Mouse (Mus musculus): ENCODE data around the gene Hes7.

The Hes7 gene

DNA sequence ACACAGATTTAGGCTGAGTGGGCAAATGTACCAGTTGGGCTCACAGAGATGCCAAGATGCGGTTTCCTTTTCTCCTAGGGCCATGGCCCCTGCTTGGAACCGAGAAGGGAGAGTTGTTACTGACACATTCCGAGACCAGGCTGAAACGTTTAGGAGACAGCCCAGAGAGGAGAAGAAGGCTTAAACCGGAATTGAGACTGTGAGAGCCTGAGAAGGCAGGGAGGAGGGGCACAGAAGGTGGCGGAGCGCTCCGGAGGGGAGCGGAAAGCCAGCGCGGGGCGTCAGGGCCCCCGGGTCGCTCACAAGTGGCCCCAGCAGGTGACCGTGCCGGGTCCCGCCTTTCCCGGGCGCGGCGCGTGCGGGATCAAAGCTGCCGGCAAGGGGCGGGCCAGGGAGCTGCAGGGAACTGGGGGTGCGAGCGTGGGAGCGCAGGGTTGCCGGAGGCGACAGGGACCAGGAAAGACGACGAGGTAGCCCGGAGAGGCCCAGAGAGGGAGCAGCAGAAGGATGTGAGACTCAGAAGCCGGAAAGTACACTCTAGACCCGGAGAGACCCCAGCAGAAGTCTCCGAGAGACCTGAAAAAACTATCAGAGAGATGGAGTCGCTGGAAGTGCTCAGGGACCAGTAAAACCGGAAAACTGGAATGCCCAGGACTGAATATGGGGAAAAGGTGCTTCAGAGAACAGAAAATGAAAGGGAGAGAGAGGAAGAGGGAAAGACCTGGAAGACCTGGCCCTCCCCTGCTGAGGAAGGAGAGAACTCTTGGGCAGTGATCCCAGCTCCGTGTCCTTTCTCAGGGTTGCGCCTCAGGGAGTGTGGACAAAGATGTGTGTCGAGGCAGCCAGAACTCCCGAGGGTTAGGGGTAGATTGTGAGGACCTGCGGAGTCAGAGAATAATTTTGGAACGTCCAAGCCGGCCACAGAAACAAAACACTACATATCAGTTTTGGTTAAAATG is 2.2 kb upstream of the Hes7 start:
- peak; percentile 74 for DNase-seq (ENCODE audit: low read depth, low spot score)

DNA sequence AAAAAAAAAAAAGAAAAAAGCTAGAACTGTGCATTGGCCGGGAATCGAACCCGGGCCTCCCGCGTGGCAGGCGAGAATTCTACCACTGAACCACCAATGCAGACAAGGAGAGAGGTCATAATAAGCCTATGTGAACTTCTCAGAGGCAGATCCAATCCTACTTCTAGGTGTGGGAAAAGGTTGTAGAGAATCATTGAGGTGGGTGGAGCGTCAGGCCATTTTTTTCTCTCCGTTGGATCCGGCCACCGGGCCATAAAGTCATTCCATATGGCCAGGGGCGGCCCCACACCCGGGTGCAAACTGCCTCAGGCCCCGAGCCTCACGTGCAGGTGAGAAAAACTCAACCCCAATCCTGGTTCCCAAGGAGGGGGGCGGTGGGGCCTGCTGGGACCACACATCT is 1.4 kb upstream of the Hes7 start:
- DNase-seq (ENCODE audit: low read depth, low spot score): peak; percentile 85

DNA sequence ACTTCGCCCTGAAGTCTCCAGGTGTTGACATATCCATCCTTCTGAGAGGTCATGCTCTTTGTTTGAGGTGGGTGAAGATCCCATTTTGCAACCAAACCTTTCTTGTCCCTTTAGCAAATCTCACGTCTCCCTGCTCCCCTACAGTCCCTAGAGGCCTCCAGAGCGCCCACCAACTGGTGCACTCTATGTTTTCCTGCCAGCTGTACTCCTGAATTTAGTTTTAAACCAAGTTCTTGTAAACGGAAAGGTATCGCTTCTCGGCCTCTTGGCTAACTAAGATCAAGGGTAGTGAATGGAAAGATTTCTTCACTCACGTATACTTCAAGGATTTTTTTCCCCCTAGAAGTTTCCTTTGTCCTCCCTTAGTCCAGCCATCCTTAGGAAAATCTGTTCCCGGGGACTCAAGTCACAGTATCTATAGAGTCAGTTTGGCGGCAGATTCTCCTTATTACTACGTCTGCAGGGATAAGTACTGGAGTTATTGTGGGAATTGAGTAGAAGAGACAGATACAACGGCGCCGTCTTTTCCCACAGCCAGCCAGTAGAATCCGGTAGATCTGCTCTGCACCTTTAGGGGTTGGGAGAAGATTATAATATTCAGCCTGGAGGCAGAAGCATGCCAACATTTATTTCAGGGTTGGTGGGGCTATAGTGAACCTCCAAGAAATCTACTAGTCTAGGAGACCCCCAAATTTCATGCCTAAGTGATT is 603 bp upstream of the Hes7 start:
- DNase-seq (ENCODE audit: low read depth, low spot score): no peak

DNA sequence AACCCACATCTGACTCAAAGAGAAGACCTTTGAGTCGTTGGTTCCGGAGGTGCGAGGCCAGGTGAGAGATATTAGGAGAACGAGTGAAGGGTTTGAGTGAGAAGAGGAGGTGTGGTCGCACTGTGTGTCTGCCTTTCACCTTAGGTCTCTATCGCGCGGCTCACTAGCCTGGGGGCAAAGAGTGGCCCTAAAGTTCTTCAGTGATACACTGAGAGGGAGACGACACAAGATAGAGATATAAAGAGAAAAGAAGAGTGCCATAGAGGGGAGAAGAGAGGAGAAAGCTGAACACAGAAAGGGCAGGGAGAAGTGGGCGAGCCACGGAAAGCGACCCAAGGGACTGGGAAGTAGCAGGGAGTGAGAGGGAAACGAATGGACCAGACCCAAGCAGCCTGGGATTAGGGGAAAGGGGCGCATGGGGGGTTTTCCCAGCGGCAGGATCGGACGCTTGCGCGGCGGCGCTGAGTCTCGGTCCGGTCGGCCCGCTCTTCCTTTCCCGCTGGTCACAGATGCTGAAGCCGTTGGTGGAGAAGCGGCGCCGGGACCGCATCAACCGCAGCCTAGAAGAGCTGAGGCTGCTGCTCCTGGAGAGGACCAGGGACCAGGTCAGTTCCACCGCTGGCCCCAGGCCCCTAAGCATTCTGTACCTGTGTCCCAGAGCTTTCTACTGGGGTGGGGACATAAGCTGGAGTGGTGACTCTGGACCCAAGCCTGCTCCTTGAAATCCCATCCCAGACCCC is 967 bp downstream of the Hes7 start:
- DNase-seq (ENCODE audit: low read depth, low spot score): peak; percentile 50

DNA sequence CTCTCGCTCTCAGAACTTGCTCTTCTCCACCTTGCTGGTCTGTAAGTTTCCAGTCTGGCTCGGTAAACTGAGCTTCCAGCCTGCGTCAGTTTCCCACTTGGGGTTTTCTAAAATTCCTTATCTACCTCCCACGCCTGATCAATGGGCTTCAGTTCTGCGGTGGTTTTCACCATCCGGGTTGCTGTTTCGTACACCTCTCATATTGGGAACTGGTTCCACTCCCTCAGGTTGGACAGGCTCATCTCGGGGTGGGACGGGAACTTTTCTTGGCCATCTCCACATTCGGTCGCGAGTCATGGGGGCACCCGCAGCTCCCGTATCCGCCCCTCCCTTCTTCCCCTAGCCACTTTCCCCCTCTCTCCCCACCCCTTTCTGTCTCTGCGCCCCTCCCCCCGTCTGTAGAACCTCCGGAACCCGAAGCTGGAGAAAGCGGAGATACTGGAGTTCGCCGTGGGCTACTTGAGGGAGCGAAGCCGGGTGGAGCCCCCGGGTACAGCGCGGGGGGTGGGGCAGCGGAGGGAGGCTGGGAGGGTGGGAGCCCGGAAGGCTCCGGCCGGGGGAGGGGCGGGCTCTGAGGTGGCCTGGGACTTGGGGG is 1.6 kb downstream of the Hes7 start:
- DNase-seq (ENCODE audit: low read depth, low spot score): peak; percentile 64

DNA sequence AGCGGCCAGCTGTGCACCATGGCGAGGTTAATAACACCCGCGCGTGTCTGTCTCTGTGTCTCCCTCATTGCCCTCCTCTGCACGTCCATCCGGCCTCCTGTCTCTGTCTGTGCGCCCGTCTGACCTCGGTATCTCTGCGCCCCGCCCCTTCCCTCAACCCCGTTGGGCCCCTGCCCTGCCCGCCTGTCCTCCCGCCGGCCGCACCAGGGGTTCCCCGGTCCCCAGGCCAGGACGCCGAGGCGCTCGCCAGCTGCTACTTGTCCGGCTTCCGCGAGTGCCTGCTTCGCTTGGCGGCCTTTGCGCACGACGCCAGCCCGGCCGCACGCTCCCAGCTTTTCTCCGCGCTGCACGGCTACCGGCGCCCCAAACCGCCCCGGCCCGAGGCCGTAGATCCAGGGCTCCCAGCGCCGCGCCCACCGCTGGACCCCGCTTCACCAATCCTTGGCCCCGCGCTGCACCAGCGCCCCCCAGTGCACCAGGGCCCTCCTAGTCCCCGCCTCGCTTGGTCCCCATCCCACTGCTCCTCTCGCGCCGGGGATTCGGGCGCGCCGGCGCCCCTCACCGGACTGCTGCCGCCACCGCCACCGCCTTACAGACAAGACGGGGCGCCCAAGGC is 2.2 kb downstream of the Hes7 start, which contains the start of gene 9130213A22Rik:
9130213A22Rik (minus strand) TSS at position 254 of the 616 bp plus-strand sequence.
- DNase-seq (ENCODE audit: low read depth, low spot score): peak; percentile 78

DNA sequence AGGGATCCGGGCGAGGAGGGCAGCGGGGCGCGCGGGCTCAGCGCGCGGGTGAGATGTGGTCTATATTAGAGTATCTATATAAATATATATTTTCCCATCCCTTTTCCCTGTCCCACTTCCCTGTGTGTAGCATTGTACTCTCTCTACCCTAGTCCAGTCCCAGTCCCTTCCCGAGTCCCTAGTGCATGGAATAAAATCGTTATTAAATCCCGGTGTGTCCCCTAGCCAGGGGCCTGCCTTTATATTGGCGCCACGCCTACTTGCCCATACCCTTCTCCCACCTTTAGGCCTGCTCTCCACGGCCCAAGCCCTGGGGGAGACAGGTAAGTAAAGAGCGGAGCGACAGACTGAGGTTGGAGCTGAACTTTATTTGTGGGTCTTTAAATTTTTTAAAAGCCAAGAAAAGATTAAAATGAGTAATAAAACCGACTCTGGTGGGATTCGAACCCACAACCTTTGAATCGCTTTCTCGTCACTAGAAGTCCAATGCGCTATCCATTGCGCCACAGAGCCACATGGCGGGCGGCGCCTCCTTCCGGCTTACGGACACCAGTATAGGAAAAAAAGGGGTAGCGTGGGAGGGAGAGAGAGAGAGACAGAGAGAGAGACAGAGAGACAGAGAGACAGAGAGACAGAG is 3.0 kb downstream of the Hes7 start:
- peak; percentile 91 for DNase-seq (ENCODE audit: low read depth, low spot score)

DNA sequence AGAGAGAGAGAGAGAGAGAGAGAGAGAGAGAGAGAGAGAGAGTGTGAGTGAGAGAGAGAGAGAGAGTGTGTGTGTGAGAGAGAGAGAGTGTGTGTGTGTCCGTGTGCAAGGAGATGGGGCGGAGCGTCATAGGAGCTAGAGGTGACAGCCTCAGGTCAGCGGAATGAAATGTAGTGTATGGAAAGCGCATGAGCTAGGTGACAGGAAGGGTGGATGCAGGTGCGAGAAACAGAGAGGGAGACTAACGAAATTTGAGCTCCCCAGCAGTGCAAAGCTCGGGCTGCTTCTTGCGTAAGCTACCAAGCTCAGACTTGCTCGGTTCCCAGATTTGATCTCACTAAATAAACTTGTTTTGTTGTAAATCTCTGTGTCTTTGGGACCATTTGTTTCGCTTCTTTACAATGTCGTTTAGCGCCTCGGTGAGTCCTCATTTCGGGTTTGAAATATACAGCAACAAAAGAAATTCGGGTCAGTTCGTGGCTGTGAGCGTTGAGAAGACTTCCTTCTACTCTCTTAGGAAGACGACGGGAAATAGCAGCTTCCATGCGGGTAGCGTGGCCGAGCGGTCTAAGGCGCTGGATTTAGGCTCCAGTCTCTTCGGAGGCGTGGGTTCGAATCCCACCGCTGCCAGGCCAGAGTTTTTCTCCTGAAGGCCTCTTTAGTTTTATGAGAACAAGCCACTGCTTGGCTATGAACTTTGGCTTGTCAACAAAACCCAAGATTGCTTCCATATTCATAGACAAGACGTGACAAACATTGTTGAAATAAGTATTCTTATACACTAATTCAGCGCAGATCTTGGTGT is 3.7 kb downstream of the Hes7 start:
- DNase-seq (ENCODE audit: low read depth, low spot score): peak; percentile 92

DNA sequence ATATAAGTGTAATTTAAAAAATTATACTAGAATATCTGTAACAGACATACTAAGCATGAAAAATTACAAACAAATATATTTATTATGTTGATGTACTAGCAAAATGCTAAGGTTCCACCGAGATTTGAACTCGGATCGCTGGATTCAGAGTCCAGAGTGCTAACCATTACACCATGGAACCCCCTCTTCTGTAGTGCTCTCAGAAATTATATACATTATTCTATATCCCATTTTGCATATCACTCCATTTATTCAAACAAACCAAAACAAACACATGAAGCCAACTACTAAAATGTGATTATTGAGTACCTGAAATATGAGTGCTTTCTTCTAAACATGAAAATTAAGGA is 4.3 kb downstream of the Hes7 start:
- peak; percentile 88 for DNase-seq (ENCODE audit: low read depth, low spot score)

DNA sequence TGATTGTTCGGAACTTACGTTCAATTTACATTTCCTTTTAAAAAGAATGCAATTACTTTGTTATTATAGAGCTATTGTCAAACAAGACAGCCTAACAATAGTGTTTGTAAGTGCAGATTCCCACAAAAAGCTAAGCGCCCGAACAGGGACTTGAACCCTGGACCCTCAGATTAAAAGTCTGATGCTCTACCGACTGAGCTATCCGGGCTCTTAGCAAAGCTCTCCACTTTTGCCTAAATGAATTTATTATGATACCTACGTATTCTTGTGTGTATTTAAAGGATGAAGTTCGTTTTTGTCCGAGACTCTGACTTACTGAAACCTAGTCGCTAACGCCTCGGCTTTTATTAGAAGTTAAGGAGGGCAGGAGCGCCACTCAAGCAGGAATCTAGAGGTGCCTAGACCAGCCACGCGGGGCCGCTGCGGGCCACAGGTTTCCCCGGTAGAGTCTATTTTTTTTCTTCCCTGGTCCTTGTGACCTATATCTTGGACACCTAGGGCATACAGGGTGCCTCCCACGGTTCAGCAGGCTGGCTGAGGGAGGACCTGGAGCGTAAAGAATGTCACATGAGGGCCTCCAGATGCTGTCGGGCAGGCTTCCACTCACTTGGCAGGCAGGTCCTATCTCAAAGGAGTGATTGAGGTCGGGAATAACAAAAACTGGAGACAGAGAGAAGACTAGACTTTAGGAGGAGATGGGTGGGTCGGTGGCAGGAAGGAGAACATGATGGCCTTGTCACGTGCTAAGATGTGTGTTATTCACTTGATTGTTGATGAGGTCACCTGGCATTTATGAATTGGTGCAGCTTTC is 5.0 kb downstream of the Hes7 start:
- peak; percentile 91 for DNase-seq (ENCODE audit: low read depth, low spot score)

DNA sequence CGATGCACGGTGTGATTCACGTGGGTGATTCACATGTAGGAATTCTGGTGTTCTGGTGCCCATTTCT is 5.5 kb downstream of the Hes7 start, which contains the start of gene Aloxe3:
Aloxe3 (plus strand) TSS at position 45 of the 67 bp plus-strand sequence.
- no peak for DNase-seq (ENCODE audit: low read depth, low spot score)

DNA sequence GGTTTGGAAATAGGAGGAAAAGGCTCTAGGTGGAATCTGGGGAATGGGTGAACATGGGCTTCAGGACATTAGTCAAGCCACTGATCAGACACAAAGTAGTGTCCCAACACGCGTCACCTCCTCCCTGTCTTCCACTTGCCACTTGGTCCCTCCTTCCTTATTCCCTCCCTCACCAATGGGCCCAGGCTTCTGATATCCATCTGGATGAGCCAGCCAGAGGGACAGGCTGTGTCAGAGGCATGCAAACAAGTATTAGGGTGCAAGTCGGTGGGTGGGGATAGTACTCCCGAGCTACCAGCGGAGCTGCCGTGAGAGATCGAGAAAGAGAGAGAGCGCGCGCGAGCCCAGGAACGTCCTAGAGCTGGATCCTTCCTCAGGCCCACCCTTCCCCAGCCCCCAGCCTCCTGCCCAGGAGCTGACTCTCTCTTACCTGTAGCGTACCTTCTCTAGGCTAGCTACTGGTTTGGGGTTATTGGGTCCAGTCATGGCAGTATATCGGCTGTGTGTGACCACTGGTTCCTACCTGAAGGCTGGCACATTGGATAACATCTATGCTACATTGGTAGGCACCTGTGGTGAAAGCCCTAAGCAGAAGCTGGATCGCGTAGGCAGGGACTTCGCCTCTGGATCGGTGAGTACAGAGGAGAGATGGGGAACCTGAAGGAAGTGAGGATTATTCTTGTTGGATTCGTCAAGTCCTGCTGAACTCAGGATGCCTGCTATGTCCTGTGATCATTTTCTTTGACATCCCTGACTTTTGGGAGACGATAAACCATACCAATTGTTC is 5.9 kb downstream of the Hes7 start:
- DNase-seq (ENCODE audit: low read depth, low spot score): peak; percentile 45

DNA sequence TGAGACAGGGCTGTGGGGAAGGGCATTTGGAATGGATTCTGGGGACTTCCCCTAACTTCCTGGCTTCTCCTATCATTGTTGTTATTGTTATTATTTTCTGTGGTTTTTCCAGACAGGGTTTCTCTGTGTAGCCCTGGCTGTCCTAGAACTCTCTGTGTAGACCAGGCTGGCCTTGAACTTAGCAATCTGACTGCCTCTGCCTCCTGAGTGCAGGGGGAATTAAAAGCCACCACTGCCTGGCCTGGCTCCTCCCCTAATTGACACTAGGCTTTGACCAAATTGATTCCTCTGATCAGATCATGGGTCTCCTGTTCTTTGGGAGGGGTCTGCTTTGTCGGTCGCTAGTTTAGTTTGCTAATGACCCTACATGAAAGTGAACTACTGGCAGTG is 6.5 kb downstream of the Hes7 start:
- no peak for DNase-seq (ENCODE audit: low read depth, low spot score)

DNA sequence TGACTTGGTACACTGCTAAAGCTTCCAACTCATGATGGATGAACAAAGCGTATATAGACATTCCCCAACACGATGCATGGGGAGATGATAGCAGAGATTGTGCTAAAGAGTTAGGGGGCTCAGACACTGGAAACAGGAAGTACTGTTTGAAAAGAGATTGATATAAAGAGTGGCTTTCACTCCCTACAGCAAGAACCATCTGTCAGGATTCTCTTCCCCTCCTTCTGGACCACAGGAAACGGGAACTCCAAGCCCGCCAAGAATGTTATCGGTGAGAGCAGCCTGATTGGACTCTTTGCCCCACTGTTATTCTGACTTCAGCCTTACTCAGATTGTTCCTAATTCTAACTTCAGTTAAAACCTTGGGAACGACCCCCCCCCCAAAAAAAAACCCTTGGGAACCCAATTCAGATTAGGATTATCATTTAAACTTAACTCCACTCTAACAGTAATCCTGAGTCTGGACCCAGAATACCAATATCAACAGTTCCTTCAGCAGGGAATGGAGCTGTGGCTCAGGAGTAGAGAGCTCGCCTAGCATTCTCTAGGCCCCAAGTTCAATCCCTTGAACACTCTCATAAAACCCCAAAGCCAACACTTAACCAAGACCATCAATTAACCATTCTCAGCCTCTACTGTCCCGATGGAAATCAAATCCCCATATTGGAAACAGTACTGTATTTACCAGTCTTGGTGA is 8.4 kb downstream of the Hes7 start:
- DNase-seq (ENCODE audit: low read depth, low spot score): no peak

DNA sequence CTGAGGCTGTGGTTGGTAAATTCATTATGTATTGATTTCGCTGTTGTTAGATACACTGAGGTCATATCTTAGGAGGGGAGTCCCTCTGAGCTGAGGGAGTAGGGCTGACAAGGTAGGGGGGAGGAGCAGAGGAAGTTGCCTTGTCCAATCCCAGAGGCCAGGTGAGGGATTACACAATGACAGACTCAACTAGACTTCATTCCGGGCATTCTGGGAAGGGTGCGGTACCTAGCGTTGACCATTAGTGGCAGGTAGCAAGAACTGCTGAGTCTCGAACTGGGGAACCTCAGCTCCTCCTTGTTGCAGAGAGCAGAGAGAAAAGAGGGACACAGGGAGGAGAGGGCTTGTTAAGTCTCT is 13.3 kb downstream of the Hes7 start:
- DNase-seq (ENCODE audit: low read depth, low spot score): peak; percentile 36

DNA sequence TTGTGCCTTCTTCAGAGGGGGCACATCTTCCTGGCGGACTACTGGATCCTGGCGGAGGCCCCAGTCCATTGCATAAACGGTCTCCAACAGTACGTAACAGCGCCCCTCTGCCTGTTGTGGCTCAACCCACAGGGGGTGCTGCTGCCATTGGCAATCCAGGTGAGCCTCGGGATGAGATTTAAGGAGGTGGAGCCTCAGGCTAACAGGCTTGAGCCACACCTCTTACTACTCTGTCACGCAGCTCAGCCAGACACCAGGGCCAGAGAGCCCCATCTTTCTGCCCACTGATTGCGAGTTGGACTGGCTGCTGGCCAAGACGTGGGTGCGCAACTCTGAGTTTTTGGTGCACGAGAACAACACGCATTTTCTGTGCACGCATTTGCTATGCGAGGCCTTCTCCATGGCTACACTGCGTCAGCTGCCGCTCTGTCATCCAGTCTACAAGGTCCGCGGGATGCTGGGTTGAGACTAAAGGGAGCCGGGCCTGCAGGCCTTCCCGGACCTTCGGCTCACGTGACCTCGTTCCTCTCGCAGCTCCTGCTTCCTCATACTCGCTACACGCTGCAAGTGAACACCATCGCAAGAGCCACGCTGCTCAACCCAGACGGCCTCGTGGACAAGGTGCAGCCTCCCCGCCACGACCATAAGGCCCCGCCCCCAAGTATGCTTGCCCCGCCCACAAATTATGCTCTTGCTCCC is 13.9 kb downstream of the Hes7 start:
- DNase-seq (ENCODE audit: low read depth, low spot score): peak; percentile 58

DNA sequence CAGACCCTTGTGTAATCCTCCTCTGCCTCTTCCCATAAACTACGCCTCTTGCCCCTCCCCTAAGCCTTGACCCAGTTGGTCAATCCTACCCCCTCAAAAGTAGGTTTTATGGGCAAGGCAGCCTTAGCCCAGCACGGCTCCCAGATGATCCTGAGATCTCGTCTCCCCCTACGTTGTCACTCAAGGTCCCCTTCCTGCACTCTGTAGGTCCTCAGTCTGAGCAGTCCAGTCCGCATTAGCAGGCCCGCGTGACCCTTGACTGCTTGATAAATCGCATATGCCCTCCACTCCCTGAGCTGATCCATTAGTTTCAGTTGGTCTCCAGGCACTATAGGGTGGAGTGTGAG is 14.4 kb downstream of the Hes7 start:
- DNase-seq (ENCODE audit: low read depth, low spot score): no peak

DNA sequence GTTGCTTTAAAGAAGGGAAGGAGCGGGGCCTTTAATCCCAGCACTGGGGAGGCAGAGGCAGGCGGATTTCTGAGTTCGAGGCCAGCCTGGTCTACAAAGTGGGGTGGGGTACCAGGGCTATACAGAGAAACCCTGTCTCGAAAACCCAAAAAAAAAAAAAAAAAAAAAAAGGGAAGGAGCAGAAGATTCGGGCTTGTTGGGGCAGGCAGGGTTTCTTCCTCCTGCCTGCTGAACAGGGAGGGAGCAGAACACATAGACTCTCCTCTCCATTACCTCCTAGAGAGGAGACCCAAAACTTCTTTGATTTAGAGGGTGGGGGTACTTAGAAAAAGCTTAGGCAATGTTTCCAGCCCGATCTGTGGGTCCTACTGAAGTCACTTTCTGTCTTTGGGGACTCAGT is 15.2 kb downstream of the Hes7 start:
- DNase-seq (ENCODE audit: low read depth, low spot score): no peak
